In genomic region chr14:61975301-61975732, GRCm38 (mm10) we compare ENCODE assay signal across 21 mouse cellular contexts.
DNase-seq lines count a peak whose midpoint lies in the region; ATAC-seq and TF ChIP-seq lines count a peak whose summit lies in the region.
"Had no signal": no experiment of that assay in that cellular context is flagged by ENCODE, and none has a peak within 500 bp of the region (broad histone marks: within the 10 kb centered on the region; RNA-seq: fewer than 3 reads in every experiment).

No protein-coding gene starts in this region.

- H3K36me3 ChIP-seq in hindbrain, postnatal 0 days (ENCODE audit: insufficient read depth, low read length): no peaks in the 10 kb centered on the region
- H3K36me3 ChIP-seq in hindbrain, embryonic 13.5 days: no peaks in the 10 kb centered on the region
- no peaks in the 10 kb centered on the region for H3K36me3 ChIP-seq in kidney, embryonic 16.5 days (ENCODE audit: insufficient read depth, low read length)
- H3K36me3 ChIP-seq: embryonic facial prominence, embryonic 13.5 days; heart, embryonic 10.5 days; hindbrain, embryonic 10.5 days; liver, embryonic 15.5 days; midbrain, embryonic 12.5 days had no signal

- no peaks in the 10 kb centered on the region for H3K9me3 ChIP-seq in hindbrain, postnatal 0 days (ENCODE audit: low read length)
- no peaks in the 10 kb centered on the region for H3K9me3 ChIP-seq in hindbrain, embryonic 13.5 days
- H3K9me3 ChIP-seq in kidney, embryonic 16.5 days (ENCODE audit: low read length): no peaks in the 10 kb centered on the region
- H3K9me3 ChIP-seq: embryonic facial prominence, embryonic 13.5 days; heart, embryonic 10.5 days; hindbrain, embryonic 10.5 days; liver, embryonic 15.5 days; midbrain, embryonic 12.5 days had no signal

- no peak for ATAC-seq in hindbrain, postnatal 0 days
- no peak for ATAC-seq in hindbrain, embryonic 13.5 days (ENCODE audit: low FRiP score)
- peak; percentile 70; the same call in 1 of the 2 replicates for ATAC-seq in kidney, embryonic 16.5 days (ENCODE audit: low FRiP score, low TSS enrichment)
- ATAC-seq: forebrain, embryonic 14.5 days; intestine, postnatal 0 days had no signal

- WGBS in hindbrain, postnatal 0 days: 37% methylated on average over 6 of the region's 6 CpGs
- WGBS in hindbrain, embryonic 13.5 days: 54% methylated on average over 6 of the region's 6 CpGs
- 37% methylated on average over 6 of the region's 6 CpGs for WGBS in kidney, embryonic 16.5 days

- peak; percentile 23 for DNase-seq in hindbrain, postnatal 0 days (ENCODE audit: low spot score)
- DNase-seq in fibroblast of lung, adult 2 months (ENCODE audit: low read depth): peak; percentile 59
- peak; percentile 32 to 48 for DNase-seq in kidney, postnatal 4 days
- no peak for DNase-seq in cerebellum, adult 9-10 months
- DNase-seq in MN1 (ENCODE audit: low spot score): no peak
- DNase-seq in right cerebral cortex, postnatal 36 days (ENCODE audit: low spot score in 2 of 2): no peak
- DNase-seq: cerebellum, adult 11-12 months; cerebellum, postnatal 14 days; gastrocnemius, postnatal 10 days; liver; spleen, adult 18-20 months had no signal

- H3K4me2 ChIP-seq in hindbrain, postnatal 0 days (ENCODE audit: low read depth, low read length): no peak overlapping the region
- H3K4me2 ChIP-seq in hindbrain, embryonic 13.5 days: no peak overlapping the region
- no peak overlapping the region for H3K4me2 ChIP-seq in kidney, embryonic 16.5 days (replicated peaks; ENCODE audit: low read depth, low read length)
- H3K4me2 ChIP-seq: embryonic facial prominence, embryonic 13.5 days; liver, embryonic 15.5 days; midbrain, embryonic 12.5 days had no signal

- no peak overlapping the region for H3K4me3 ChIP-seq in hindbrain, postnatal 0 days (ENCODE audit: low read length)
- H3K4me3 ChIP-seq in hindbrain, embryonic 13.5 days: no peak overlapping the region
- H3K4me3 ChIP-seq in kidney, embryonic 16.5 days (ENCODE audit: low read length): no peak overlapping the region
- H3K4me3 ChIP-seq: embryonic facial prominence, embryonic 13.5 days; heart, embryonic 10.5 days; hindbrain, embryonic 10.5 days; liver, embryonic 15.5 days; midbrain, embryonic 12.5 days had no signal

- no peak for TF ChIP-seq CTCF in hindbrain, postnatal 0 days (IDR thresholded peaks at IDR 0.05; ENCODE audit: low read depth)

- H3K27me3 ChIP-seq in hindbrain, postnatal 0 days (ENCODE audit: insufficient read depth, low read length): no peaks in the 10 kb centered on the region
- H3K27me3 ChIP-seq in hindbrain, embryonic 13.5 days: no peaks in the 10 kb centered on the region
- no peaks in the 10 kb centered on the region for H3K27me3 ChIP-seq in kidney, embryonic 16.5 days (ENCODE audit: insufficient read depth, low read length)
- H3K27me3 ChIP-seq: embryonic facial prominence, embryonic 13.5 days; liver, embryonic 15.5 days; midbrain, embryonic 12.5 days had no signal

- no peak overlapping the region for H3K9ac ChIP-seq in hindbrain, postnatal 0 days (replicated peaks; ENCODE audit: low read length)
- no peak overlapping the region for H3K9ac ChIP-seq in hindbrain, embryonic 13.5 days
- no peak overlapping the region for H3K9ac ChIP-seq in kidney, embryonic 16.5 days (replicated peaks; ENCODE audit: low read length)
- H3K9ac ChIP-seq: embryonic facial prominence, embryonic 13.5 days; liver, embryonic 15.5 days; midbrain, embryonic 12.5 days had no signal

- no peaks in the 10 kb centered on the region for H3K4me1 ChIP-seq in hindbrain, postnatal 0 days (ENCODE audit: insufficient read depth, low read length)
- H3K4me1 ChIP-seq in hindbrain, embryonic 13.5 days (replicated peaks): 0 out of 2 replicates have a peak, but pooled peaks cover 3% of the 10 kb centered on the region
- peaks cover 5% of the 10 kb centered on the region; the same call in 1 of the 2 replicates for H3K4me1 ChIP-seq in kidney, embryonic 16.5 days (ENCODE audit: insufficient read depth, low read length)
- H3K4me1 ChIP-seq: heart, embryonic 10.5 days; hindbrain, embryonic 10.5 days; liver, embryonic 15.5 days; midbrain, embryonic 12.5 days had no signal

- H3K27ac ChIP-seq in hindbrain, postnatal 0 days: no peak overlapping the region
- no peak overlapping the region for H3K27ac ChIP-seq in hindbrain, embryonic 13.5 days
- H3K27ac ChIP-seq in kidney, embryonic 16.5 days (ENCODE audit: low read length): 0 out of 2 replicates have a peak overlapping the region, but pooled peaks have one; percentile 15
- H3K27ac ChIP-seq: embryonic facial prominence, embryonic 13.5 days; heart, embryonic 10.5 days; hindbrain, embryonic 10.5 days; liver, embryonic 15.5 days; macrophage; midbrain, embryonic 12.5 days had no signal

Comparison
In these comparisons a context has a peak if more than half of its experiments do, and no peak if none do; other contexts are left out.
1. DNase-seq: peak in hindbrain, postnatal 0 days (single experiment), fibroblast of lung, adult 2 months (single experiment) and kidney, postnatal 4 days (2 of 2); none in cerebellum, adult 9-10 months (single experiment), MN1 (single experiment) and right cerebral cortex, postnatal 36 days (0 of 2).